Mouse (Mus musculus) macrophage (primary cell): Measurements from ENCODE around the gene Dera. TPM values are rescaled to one million over a fixed set of nuclear protein-coding genes. Genes with fewer than 3 reads are reported as not detected.

Source experiments
- H3K27ac ChIP-seq: fragments of 350-480 bp; formaldehyde crosslinking; 2 replicates; pipeline ENCODE4 v1.9.0; 2021
- H3K36me3 ChIP-seq: fragments of 350-480 bp; formaldehyde crosslinking; 2 replicates; pipeline ENCODE4 v1.9.0; 2021; ENCODE audit errors: inconsistent target
- H3K4me3 ChIP-seq: fragments of 350-480 bp; formaldehyde crosslinking; 2 replicates; pipeline ENCODE4 v1.9.0; 2021; ENCODE audit errors: inconsistent target
- H3K79me2 ChIP-seq: fragments of 350-480 bp; formaldehyde crosslinking; 2 replicates; pipeline ENCODE4 v1.9.0; 2021; ENCODE audit errors: inconsistent target
- WGBS: methylation state at CpG from one replicate; pipeline ENCODE4 v1.1.7; 2026; ENCODE audit warnings: inconsistent platforms; ENCODE audit not compliant: missing documents; 5-methylcytosine and 5-hydroxymethylcytosine counted together
- polyA plus RNA-seq: library from polyadenylated mRNA; stranded (reverse); fragments of 250-400 nt; gene quantifications from 3 replicates; pipeline ENCODE4 v1.2.4, GENCODE M21; 2018; ENCODE audit warnings: inconsistent platforms

Gene Dera
- polyA plus RNA-seq, 1 experiment from 2014 or later, result 36.4 TPM

- Histone ChIP-seq H3K36me3 (no peaks in the 10 kb centered on the region), H3K27ac (no peak overlapping the region), H3K4me3 (no peak overlapping the region), H3K79me2 (peaks cover 22% of the 10 kb centered on the region; the same call in 1 of the 2 replicates)
- 98% methylated on average over 6 of the region's 6 CpGs for WGBS
Measured at GRCm38 (mm10) chr6:137773637-137774028, 19.3 kb downstream of the Dera start.

DNA sequence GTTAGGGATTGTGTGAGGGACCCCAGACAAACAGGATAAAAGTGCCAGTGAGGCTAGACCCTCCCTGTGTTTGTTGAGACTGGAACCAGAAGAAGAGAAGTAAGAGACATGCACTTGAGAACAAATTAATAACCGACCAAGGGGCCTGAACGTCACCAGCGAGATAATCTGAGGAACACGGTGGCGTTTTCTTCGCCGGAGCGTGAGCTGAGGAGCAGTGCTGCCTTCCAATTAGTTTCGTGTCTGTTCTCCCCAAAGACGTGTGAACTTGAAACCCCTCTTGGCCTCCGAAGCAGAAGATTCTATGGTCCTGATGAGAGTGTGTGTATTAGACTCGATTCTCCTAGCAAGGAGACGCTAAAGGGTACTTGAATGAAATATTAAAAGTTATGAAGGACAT lies 19.8 kb downstream of the Dera start:
- 97% methylated on average over 13 of the region's 13 CpGs for whole genome bisulfite sequencing
- H3K79me2 ChIP-seq, result peaks cover 19% of the 10 kb centered on the region; the same call in 1 of the 2 replicates
- no peak overlapping the region for H3K27ac ChIP-seq
- H3K4me3 ChIP-seq, result no peak overlapping the region
- peaks cover 5% of the 10 kb centered on the region; the same call in 1 of the 2 replicates for H3K36me3 ChIP-seq

DNA sequence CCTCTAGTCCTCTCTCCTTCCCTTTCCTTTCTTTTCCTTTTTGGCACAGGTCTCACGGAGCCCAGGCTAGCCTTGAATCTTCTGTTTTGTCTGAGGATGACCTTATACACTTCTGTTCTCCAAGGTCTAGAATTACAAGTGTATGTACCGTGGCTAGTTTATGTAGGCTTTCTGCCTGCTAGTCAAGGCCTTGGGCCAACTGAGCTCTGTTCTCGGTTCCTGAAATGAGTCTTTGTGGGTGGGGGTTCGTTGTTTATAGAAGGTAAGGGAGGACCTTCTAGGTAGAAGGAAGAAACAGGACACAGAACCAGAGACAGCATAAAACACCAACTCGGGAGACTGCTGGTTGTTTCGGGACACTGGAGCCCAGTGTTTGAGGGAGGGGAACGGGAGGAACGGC lies 20.8 kb downstream of the Dera start:
- 95% methylated on average over 8 of the region's 8 CpGs for WGBS
- Histone ChIP-seq H3K36me3 (peaks cover 15% of the 10 kb centered on the region), H3K27ac (no peak overlapping the region), H3K79me2 (peaks cover 19% of the 10 kb centered on the region; the same call in 1 of the 2 replicates), H3K4me3 (no peak overlapping the region)

DNA sequence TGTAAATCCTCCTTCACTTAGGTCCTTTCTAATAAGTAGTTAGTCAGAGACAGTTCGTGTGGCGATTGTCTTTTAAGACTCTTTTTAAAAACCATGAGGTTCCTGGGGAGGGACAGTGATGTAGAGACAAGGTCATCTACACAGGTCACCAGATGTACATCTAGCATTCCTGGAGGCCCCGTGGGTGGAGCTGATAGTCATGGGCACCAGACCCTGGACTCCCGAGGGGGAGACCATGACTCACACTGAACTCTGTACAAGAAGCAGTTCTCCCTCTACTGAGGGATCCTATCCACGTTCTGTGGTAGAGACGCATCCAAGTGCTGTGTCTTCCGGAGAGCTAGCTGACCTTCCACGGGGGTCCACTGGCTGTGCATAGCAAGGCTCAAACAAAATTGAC lies 22.6 kb downstream of the Dera start:
- WGBS, result 95% methylated on average over 8 of the region's 8 CpGs
- no peak overlapping the region for H3K27ac ChIP-seq
- peaks cover 22% of the 10 kb centered on the region for H3K36me3 ChIP-seq
- no peak overlapping the region for H3K4me3 ChIP-seq
- peaks cover 13% of the 10 kb centered on the region; the same call in 1 of the 2 replicates for H3K79me2 ChIP-seq

DNA sequence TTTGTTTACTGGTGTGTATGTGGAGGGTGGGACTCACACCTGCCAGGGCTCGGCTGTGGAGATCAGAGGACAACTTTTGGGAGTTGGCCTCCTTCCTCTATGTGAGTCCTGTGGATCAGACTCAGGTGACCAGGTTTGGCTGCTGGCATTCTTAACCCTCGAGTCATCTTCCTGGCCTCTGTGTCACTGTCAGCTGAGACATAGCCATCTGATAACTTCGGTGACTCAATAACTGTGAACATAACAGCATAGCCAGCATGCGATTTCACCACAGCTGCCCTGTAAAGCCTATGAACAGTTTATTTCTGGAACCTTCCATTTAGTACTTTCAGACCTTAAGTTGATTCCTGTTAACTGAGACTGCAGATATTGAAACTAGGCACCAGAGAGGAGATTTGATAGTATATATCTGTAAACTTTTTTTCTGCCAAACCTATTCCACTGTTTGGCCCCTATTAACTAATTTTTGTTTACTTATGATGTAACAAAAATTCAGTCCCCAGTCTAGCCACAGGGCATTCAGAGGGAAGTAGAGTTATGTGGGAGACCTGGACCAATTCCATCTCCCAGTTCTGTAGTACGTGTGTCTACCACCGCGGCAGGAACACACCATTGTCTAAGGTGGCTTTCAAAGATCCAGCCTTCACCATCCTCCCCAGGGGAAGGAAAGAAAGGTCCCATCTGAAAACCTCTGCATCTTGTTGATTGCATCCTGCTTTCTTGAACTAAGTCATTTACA lies 29.7 kb downstream of the Dera start:
- Histone ChIP-seq H3K79me2 (no peaks in the 10 kb centered on the region), H3K4me3 (no peak overlapping the region), H3K36me3 (peaks cover 47% of the 10 kb centered on the region), H3K27ac (peak overlapping the region; percentile 31)
- WGBS, result 85% methylated on average over 7 of the region's 7 CpGs

DNA sequence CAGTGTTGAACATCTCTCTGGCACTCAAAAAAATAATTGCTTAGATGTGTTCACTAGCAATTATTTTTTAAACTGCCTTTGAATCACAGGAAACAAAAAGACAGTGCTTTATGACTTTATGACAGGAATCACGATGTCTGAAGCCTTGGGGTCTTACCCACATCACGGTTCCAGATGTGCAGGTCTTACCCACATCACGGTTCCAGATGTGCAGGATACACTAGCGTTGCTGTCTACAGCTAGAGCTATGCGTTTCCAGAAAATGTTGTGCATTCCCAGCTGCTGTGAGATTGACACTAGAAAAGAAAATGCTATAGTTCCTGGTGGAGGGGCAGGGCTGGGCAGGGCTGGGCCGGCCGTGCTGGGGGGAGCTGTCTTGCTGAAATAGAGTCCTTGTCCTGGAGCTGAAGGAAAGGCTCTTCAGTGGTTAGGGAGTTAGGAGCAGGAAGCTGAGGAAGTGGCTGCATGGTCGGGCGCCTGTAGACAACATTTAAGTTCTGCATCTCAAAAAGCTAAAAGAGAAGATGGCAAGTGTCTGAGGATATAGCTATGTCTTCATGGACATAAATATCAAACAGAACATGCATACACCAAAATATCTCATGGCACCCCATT lies 34.7 kb downstream of the Dera start:
- Histone ChIP-seq H3K36me3 (peaks cover 17% of the 10 kb centered on the region; the same call in 1 of the 2 replicates), H3K27ac (no peak overlapping the region), H3K4me3 (no peak overlapping the region), H3K79me2 (no peaks in the 10 kb centered on the region)
- WGBS, result 48% methylated on average over 9 of the region's 9 CpGs

DNA sequence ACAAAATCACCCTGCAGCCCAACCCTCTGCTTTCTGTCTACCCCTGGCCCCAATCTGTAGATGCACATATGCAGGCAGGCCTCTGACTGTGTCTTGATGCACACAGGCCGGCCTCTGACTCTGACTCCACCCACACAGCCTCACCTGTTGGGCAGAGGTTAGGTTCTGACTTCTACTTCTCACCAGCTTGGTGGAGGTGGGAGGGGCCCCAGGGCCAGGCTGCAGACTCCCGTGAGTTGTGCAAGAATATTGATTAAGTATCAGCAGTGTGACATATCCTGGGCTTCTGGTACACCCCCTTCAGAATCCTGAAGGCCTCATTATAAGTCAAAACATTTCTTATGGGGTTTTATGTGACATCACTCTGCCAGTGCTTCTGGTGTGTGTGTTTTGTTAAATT lies 35.3 kb downstream of the Dera start:
- Histone ChIP-seq H3K27ac (no peak overlapping the region), H3K36me3 (peaks cover 17% of the 10 kb centered on the region; the same call in 1 of the 2 replicates)
- WGBS, result 88% methylated on average over 2 of the region's 2 CpGs

DNA sequence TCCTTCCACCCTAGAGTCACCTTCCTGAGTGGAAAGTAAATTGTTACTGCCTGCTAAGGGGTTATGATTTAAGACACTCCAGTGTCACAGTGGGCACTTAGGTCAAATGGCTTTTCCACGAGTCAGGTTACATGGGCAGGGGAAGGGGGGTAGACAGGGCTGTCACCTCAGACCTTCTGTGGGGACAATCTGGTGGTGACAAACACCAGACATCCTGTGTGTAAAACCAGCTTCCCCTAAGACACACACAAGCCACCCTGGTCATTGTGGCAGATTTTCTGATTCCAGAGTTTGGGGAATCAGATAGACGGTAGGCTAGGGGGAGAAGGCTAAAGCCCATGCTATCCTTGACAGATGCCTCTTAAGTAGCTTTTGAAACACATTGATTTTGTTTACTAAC lies 41.1 kb downstream of the Dera start:
- no peaks in the 10 kb centered on the region for H3K79me2 ChIP-seq
- WGBS, result 39% methylated on average over 2 of the region's 2 CpGs
- H3K36me3 ChIP-seq, result peaks cover 45% of the 10 kb centered on the region
- no peak overlapping the region for H3K4me3 ChIP-seq
- no peak overlapping the region for H3K27ac ChIP-seq

More for the DNA sequence above, 35.3 kb downstream of the Dera start:
- Histone ChIP-seq H3K79me2 (no peaks in the 10 kb centered on the region), H3K4me3 (no peak overlapping the region)

DNA sequence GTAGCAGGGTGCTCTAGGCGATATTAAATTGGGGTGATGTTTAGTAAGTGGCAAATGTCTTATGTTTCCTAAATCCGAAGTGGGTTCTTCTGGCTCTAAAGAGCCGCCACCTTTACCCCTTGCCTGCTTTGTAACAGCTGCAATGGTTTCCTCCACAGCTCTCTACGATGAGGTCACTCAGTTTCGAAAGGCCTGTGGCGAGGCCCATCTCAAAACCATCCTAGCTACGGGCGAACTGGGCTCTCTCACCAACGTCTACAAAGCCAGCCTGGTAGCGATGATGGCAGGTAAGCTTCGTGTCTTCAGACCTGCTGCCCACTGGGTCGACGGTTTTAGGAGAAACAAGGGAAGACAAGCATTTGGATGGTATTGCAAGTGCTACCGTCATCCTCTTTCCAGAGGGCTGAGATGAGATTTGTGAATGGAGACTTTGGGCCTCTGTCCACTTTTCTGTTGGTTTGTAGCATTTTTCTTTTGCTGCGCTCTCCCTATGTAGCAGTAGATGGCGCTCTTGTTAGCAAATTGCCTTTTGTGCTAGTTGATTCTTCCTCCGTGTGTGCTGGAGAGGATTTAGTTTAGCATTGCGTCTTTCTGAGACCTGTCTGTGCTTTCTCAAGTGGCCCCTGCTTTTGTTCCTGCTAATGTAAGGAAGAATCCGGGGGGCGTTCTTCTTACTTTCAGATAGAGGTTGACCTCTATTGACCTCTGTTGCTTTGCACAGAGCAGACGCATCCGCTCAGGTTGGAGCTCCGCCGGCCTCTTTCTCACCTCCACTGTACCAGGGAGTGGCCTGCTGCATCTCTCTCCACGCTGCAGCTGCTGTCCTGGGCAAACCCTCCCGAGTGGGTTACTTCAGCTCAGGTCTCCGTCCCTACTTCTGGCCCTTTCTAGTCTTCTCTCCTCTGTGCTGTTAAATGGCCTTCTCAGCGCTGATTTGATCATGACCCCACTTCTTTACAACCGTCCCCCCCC lies 42.5 kb downstream of the Dera start:
- Histone ChIP-seq H3K79me2 (no peaks in the 10 kb centered on the region), H3K36me3 (peaks cover 55% of the 10 kb centered on the region), H3K4me3 (no peak overlapping the region), H3K27ac (no peak overlapping the region)
- WGBS, result 85% methylated on average over 29 of the region's 29 CpGs

DNA sequence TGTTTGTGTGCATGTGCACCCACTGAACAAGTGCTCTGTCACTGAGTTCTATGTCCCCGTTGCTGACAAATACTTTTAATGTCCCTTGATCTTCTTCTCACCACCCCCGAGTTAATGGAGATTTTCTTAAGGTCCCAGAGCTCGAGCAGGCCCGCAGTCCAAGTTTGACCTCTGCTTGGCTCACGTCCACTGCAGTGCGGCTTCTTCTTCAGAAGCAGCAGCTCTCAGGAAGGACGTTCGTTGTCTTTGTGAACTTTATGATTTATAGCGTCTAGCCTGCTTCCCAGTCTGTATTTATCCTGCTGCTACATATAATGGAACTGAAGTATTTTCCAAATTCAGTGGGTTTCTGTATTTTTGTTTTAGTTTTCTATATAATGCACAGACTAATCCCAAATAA lies 44.9 kb downstream of the Dera start:
- Histone ChIP-seq H3K36me3 (peaks cover 60% of the 10 kb centered on the region), H3K79me2 (no peaks in the 10 kb centered on the region), H3K4me3 (no peak overlapping the region), H3K27ac (no peak overlapping the region)
- WGBS, result 96% methylated on average over 9 of the region's 9 CpGs

GRCm38 (mm10) chr6:137803456-137804005 lies 49.2 kb downstream of the Dera start:
- peaks cover 33% of the 10 kb centered on the region for H3K36me3 ChIP-seq
- H3K79me2 ChIP-seq, result no peaks in the 10 kb centered on the region
- no peak overlapping the region for H3K4me3 ChIP-seq
- WGBS, result 92% methylated on average over 11 of the region's 12 CpGs
- H3K27ac ChIP-seq, result no peak overlapping the region

- Histone ChIP-seq H3K4me3 (no peak overlapping the region), H3K79me2 (no peaks in the 10 kb centered on the region), H3K36me3 (peaks cover 27% of the 10 kb centered on the region), H3K27ac (no peak overlapping the region)
- 95% methylated on average over 7 of the region's 7 CpGs for WGBS
Measured at GRCm38 (mm10) chr6:137804121-137804520, 49.8 kb downstream of the Dera start.

- H3K27ac ChIP-seq, result no peak overlapping the region
- H3K36me3 ChIP-seq, result peaks cover 22% of the 10 kb centered on the region
- H3K79me2 ChIP-seq, result no peaks in the 10 kb centered on the region
- WGBS, result 92% methylated on average over 9 of the region's 9 CpGs
- H3K4me3 ChIP-seq, result no peak overlapping the region
Measured at GRCm38 (mm10) chr6:137804606-137805005, 50.3 kb downstream of the Dera start.

DNA sequence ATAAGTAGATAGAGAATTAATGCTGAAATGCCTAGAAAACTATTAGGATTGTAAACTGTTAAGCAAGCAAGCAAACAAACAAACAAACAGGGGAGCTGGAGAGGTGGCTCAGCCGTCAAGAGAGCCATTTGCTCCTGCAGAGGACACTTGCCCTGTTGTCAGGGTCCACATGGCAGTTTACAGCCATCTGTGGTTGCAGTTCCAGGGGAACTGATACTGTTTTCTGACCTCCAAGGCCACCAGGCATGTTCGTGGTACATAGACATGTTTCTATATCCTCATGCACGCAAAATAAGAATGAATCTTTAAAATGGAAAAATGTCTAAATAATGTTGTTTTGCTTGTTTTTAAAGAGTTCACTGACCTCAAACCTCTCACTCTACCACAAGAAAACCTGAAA lies 52.0 kb downstream of the Dera start:
- peaks cover 11% of the 10 kb centered on the region; the same call in 1 of the 2 replicates for H3K36me3 ChIP-seq
- no peak overlapping the region for H3K27ac ChIP-seq
- no peaks in the 10 kb centered on the region for H3K79me2 ChIP-seq
- H3K4me3 ChIP-seq, result no peak overlapping the region
- WGBS, result 62% methylated on average over 2 of the region's 3 CpGs
